Mouse (Mus musculus): ENCODE results near the gene Dusp15. TPM values are rescaled to one million over a fixed set of nuclear protein-coding genes. Genes with fewer than 3 reads are reported as not detected.

Dusp15 gene
- polyA plus RNA-seq, 1 experiment = not detected

GRCm38 (mm10) chr2:152899011-152899410 lies 52.5 kb downstream of the Dusp15 start:
- TF ChIP-seq POLR2A (IDR thresholded peaks at IDR 0.05; ENCODE audit: borderline replicate concordance, low read depth, low read length) (no peak), CTCF (IDR thresholded peaks at IDR 0.05; ENCODE audit: low read depth, low read length) (no peak)
- peaks cover 17% of the 10 kb centered on the region for H3K4me1 ChIP-seq (ENCODE audit: control insufficient read depth, insufficient read depth, low read length)
- H3K27ac ChIP-seq (ENCODE audit: insufficient read depth, low read depth, low read length) = no peak overlapping the region
- no peak overlapping the region for H3K4me3 ChIP-seq (ENCODE audit: insufficient read depth, low read length)

- no peak overlapping the region for H3K4me3 ChIP-seq (ENCODE audit: insufficient read depth, low read length)
- peaks cover under 1% of the 10 kb centered on the region; the same call in 1 of the 2 replicates for H3K4me1 ChIP-seq (ENCODE audit: control insufficient read depth, insufficient read depth, low read length)
- no peak for TF ChIP-seq CTCF (IDR thresholded peaks at IDR 0.05; ENCODE audit: low read depth, low read length)
- TF ChIP-seq POLR2A (IDR thresholded peaks at IDR 0.05; ENCODE audit: borderline replicate concordance, low read depth, low read length) = no peak
- no peak overlapping the region for H3K27ac ChIP-seq (ENCODE audit: insufficient read depth, low read depth, low read length)
Measured at GRCm38 (mm10) chr2:152896926-152897325, 54.6 kb downstream of the Dusp15 start.

GRCm38 (mm10) chr2:152895834-152896233 lies 55.7 kb downstream of the Dusp15 start:
- H3K4me1 ChIP-seq (ENCODE audit: control insufficient read depth, insufficient read depth, low read length) = no peaks in the 10 kb centered on the region
- H3K4me3 ChIP-seq (ENCODE audit: insufficient read depth, low read length) = no peak overlapping the region
- H3K27ac ChIP-seq (ENCODE audit: insufficient read depth, low read depth, low read length) = no peak overlapping the region
- no peak for TF ChIP-seq POLR2A (IDR thresholded peaks at IDR 0.05; ENCODE audit: borderline replicate concordance, low read depth, low read length)
- no peak for TF ChIP-seq CTCF (IDR thresholded peaks at IDR 0.05; ENCODE audit: low read depth, low read length)

Other genes starting within 250 kb of the Dusp15 start
- gene Id1, start 215.4 kb downstream of the Dusp15 start, polyA plus RNA-seq (2012; ENCODE audit: insufficient read depth, insufficient read length, missing spikeins) = not detected in 2 replicates
- gene Cox4i2, start 197.5 kb downstream of the Dusp15 start, polyA plus RNA-seq (2012; ENCODE audit: insufficient read depth, insufficient read length, missing spikeins) = not detected in 2 replicates
- 29.0 and 30.8 TPM in 2 replicates for gene Bcl2l1, start 120.0 kb downstream of the Dusp15 start, polyA plus RNA-seq (2012; ENCODE audit: insufficient read depth, insufficient read length, missing spikeins)
- 35.1 and 38.3 TPM in 2 replicates for gene Tpx2, start 103.7 kb downstream of the Dusp15 start, polyA plus RNA-seq (2012; ENCODE audit: insufficient read depth, insufficient read length, missing spikeins)
- not detected in 2 replicates for gene Mylk2, start 40.3 kb downstream of the Dusp15 start, polyA plus RNA-seq (2012; ENCODE audit: insufficient read depth, insufficient read length, missing spikeins)
- gene Foxs1, start 18.5 kb downstream of the Dusp15 start, polyA plus RNA-seq (2012; ENCODE audit: insufficient read depth, insufficient read length, missing spikeins) = not detected in 2 replicates
- not detected in 2 replicates for gene Ttll9, start 10.8 kb upstream of the Dusp15 start, polyA plus RNA-seq (2012; ENCODE audit: insufficient read depth, insufficient read length, missing spikeins)
- 52.8 and 79.8 TPM in 2 replicates for gene Pdrg1, start 63.7 kb upstream of the Dusp15 start, polyA plus RNA-seq (2012; ENCODE audit: insufficient read depth, insufficient read length, missing spikeins)
- not detected in 2 replicates for gene Xkr7, start 80.2 kb upstream of the Dusp15 start, polyA plus RNA-seq (2012; ENCODE audit: insufficient read depth, insufficient read length, missing spikeins)
- not detected in 2 replicates for gene Ccm2l, start 114.3 kb upstream of the Dusp15 start, polyA plus RNA-seq (2012; ENCODE audit: insufficient read depth, insufficient read length, missing spikeins)
- 128 and 146 TPM in 2 replicates for gene Hck, start 156.8 kb upstream of the Dusp15 start, polyA plus RNA-seq (2012; ENCODE audit: insufficient read depth, insufficient read length, missing spikeins)
- 68.7 and 73.5 TPM in 2 replicates for gene Tm9sf4, start 209.6 kb upstream of the Dusp15 start, polyA plus RNA-seq (2012; ENCODE audit: insufficient read depth, insufficient read length, missing spikeins)